Mouse (Mus musculus): ENCODE results near the gene St5.

St5 gene

DNA sequence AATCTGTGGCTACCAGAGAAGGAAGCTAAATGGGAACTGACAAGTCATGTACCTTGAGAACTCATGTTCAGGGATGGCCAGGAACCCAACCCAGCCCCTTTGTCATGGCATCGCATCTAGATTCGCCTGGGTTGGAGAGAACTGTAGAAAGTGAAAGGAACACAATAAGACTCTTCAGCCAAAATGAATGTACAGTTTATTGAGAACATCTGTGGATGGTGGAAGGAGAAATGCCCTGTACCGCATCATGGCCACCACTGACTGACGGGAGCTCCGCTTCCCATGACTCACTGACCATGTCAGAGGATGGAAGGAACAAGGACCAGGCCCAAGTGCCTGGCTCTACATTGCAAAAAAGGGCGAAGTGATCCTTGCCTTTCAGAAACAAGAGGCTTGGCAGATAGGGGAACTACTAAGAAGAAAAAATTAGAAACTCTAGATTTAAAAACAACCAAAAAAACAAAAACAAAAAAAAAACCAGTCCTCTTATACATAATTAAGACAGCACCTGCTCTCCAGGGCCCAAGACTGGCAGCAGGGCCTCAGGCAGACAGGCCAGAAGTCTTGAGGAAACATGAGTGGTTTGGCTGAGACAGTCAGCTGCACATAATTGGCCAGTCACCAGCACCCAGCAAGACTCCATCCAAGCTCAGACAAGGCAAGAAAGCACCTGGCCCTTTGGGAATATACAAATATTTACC lies 179.5 kb downstream of the St5 start:
- DNase-seq, result peak; percentile 46

DNA sequence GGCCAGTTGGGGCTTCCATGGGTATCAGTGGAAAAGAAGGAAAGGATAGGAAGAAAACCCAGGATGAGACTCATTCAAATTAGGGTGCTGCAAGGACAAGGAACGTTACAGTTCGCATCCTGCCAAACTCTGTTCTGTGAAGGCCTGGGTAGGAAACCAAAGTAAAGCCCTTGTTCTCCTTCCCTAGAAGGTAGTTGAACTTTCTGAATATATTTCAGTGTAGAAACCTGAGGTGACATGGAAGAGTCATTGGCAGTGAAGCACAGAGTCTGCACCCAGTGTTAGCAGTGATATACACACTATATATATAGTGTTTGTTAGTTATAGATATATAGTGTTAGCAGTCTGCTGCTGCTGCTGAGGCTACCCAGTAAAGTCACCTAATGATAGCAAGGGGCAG lies 180.1 kb downstream of the St5 start:
- DNase-seq, result no peak

DNA sequence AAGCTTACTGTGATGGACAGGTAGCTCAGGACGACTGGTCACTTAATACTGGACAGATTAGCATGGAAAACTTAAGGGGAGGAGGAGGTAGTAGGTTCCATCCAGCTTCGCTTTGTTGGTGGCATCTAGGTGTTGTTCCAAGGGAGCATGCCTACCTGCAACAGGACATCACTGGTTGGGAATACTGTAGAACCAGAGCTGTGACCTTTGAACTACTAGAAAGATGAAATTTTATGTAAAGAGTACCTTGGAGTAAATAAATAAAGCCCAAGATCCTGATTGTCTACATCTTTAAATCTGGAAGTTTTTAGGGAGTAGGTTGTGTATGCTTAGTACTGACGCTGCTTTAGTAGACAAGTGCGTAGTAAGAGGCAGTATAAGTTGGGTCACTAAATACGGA lies 181.3 kb downstream of the St5 start:
- no peak for DNase-seq

DNA sequence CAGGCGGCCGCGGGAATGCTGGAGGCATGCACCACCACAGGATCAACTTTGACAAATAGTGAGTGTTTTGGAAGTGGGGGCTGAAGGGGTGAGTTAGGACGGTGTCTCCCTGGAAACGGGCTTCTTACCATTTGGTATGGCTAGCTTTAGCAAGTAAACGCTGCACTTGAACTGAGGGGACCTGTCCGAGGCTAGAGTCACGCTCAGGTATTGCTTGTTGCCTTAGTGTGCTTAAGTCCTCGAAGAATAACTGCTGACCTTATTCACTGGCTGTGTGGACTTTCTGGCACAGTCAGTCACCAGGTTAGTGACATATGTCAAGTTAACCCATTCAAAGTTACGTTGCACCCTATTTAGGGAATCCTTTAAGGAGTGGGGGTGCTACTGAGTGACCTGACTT lies 183.5 kb downstream of the St5 start:
- no peak for DNase-seq

DNA sequence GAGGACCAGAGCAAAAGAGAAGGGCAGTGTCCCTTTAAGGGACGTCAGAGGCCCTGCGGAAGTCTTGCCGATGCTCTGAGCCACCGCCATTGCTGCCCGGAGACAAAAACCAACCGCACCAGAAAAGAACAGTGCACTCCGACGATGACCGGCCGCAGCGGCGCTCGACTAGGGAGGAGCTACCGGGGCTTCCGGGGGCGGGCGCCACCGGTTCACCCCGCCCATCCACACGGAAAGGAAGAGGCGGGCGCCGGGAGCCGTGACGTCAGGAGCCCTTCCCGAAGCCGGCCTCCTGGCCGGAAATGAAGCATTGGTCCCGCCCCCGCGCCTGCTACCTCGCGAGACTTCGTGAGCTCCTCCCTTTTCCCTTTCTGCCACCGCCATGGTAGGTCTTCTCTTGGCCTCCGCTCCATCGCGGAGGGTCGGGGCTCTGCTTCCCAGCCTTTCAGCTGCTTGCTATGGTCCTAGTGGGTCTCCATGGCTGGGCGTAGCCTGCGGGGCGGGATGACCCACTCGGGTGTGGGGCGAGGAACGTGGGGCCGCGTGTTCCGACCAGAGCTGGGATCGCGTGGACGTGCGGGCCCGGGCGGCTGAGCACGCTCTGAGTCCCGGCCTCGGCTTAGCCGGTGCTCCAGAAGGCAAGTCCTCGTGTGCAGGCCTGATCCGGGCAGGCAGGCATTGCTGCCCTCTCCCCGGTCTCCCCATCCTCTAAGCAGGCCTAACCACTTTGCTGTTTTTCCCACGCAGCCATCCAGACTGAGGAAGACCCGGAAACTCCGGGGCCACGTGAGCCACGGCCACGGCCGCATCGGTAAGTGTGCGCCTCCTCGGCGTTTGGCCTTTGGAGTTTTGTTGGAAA lies 184.3 kb downstream of the St5 start, which contains the start of gene Rpl27a:
Gene Rpl27a (plus strand): TSS at position 310 of the 859 bp plus-strand sequence.
- peak; percentile 99 for DNase-seq

DNA sequence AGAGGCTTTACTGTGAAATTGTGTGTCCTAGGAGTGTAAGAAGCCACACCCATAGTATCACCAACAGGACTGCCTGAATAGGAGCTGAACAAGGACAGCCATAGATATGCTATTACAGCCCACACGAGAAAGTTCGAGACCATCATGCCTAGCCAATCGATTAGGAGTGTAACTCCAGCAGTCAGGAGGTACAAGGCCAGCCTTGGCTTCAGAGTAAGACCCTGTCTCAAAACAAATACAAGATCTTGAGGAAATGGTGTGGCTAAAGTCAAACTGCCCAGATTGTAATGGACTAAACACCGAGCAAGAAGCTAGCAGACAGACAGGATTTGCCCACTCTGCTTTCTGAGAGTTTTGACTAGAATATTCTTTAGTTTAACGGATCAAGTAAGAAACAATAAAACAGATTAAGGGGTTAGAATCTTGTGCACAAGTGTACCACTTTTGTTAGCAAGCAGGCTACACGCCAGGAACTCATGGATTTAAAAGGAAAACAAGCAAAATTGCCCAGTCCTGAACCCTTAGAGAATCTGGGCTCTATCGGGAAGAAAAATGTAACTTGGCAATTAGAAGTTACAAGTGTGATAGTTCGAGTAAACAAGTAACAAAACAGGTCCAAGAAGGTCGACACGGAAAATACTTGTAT lies 185.2 kb downstream of the St5 start:
- DNase-seq, result no peak

DNA sequence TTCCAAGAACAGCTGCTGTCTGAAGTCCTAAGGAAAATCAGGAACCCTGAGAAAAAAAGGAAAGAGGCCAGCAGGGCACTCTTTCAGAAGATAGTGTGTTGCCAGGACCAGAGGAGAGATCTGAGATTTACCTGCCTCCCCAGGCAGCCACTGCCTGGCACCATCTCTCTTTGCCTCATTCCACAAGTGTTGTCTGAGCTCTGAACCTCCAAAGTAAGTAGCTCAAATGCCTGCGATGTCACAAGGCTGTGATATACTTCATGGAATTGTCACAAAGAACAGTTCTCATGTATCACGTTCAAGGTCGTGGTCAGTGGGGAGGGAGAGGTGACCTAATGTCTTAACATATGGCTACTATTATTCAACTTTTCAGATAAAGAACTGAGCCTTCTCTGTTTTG lies 186.9 kb downstream of the St5 start:
- DNase-seq, result no peak

DNA sequence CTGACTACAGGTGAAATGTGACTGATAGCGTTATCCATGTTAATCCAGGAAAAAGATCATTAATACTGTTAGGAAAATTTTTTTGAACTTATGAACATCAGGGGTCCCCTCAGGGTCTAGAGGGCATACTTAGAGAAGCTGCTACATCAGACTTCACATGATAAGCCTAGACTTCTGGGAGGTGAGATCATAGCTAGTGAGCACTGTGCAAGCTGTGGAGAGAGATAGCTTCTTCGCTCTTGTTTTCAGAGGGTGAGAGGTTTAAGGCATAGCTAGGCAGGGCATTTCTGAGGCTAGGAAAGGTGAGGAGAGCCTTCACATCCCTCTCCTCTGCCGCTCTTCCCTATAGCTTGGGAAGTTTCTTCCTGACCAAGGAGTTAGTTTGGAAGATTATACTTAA lies 191.6 kb downstream of the St5 start:
- DNase-seq, result no peak

DNA sequence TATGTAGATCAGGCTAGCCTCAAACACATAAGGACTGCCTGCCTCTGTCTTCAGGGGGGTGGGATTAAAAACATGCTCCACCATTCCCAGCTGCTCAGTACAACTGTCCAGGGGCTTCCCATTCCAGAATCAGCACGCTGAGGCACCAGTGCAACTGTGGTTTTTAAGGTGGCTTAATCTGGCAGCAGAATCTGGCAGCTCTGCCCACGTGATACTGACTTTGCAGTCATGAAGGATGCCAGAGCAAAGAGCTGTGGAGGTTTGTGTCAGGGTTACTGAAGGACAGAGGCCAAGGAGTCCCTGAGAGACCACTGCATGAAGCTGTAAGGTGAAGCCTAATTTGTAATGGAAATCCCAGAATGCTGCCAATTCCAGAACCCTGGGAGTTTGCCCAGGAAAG lies 192.6 kb downstream of the St5 start:
- DNase-seq, result no peak

- no peak for DNase-seq
Observed at GRCm38 (mm10) chr7:109508034-109508433, 195.4 kb downstream of the St5 start, which contains the start of gene Trim66. TSS of gene Trim66 (minus strand) at chr7:109508134.

DNA sequence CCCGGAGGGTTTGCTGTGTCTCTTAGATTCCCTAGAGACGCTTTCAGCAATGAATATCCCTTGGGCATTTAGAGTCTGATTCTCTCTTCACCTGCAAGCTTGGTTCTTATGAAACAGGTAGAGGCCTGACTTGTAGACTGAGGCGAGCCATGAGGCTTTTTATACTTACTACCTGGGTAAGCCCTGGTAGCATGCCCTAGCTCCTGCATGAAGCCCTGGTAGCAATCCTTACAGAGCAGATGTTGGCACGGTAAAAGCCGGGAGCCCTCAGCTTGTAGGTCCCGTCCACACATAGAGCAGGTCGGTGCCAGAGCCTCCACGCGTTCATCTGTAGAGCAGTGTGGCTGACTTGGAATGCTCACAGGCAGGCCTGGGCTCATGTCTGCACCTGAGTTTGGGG lies 195.8 kb downstream of the St5 start:
- DNase-seq, result no peak

DNA sequence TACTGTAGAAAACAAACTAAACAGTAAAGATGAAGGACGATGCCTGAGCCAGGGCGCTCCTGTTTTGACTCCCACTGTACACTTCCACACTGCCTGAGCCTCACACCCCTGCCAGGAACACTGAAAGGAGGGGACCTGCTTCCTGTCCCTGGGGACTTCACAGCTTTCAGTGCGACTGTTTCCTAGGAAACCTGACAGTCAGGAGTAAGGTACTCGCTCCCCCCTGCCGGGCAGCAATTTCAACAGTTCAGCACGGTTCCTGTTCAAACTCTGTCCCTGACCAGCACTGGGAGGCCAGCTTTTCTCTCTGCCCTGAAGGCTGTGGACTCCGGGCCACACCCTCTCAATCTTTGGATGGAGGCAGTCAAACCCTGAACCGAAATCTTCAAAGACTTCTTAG lies 196.3 kb downstream of the St5 start:
- no peak for DNase-seq

GRCm38 (mm10) chr7:109497507-109497906 lies 205.9 kb downstream of the St5 start:
- DNase-seq, result no peak

- peak; percentile 79 for DNase-seq
Observed at GRCm38 (mm10) chr7:109493319-109494316, 209.8 kb downstream of the St5 start.

DNA sequence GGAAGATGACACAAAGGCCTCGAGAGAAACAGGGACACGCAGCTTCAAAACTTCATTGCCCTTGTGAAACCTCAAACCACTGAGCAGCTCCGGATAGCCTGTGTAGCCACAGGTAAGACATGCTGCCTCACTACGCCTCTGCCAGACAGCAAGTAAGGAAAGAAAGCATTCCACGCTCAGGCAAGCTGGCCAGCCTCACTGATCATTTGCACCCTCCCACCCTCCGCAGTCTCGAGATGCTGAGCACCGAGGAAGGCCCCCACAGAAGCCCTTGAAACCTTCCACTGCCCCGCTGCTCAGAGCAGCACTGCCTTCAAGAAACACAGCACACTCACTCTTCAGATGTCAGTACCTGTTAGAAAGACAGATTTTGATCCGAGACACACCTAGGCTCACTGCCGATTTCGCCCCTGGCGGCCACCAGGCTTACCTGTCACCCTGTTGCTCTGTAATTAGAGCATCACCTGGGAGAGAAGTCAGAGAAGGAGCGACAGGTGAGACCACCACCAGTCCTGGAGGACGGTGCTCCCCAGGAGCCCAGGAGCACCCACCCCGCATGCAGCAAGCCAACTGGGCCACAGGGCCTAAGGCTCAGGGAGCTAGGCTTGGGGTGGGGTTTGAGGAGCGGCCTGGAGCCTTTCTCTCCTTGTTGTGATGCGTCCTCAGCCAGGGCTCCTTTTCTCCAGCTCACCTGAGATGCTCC lies 210.6 kb downstream of the St5 start:
- peak; percentile 37 for DNase-seq

DNA sequence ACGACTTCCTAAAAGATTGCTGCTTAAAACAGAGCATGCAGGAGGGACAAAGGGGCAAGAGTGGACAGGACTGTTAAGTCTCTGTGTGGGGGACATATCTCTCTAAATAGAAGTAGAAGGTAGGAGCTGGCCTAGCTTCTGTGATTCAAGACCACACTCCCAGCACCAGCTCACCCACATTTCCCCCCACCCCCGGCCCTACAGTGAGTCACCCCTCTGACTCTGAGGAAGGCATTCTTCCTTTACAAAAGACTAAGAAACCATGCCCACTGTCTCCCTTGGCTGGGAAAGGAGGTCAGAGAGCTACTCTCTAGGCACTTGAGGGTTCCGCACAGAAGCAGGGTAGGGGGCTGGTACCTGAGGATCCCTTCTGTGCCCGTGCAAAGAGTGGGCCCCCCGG lies 219.2 kb downstream of the St5 start:
- DNase-seq, result no peak

DNA sequence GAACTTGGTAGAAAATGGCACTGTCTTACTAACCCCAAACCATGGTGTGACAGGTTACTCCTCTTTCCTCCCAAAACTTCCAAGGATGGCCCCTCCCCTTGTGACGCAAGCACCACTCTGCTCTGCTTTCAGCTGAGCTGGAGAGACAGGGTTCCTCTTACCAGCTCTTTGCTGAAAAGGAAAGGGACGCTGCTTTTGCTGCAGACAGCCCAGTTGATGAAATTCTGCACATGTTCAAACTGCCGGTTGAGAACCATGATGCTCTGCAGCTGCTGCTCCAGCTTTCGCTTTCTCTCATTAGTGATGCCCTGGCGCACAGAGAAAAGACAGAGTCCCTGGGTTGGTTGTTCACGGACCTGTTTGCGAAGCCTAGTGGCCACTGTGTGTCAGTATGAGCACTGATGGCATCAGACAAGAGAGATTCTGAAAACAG lies 222.6 kb downstream of the St5 start:
- no peak for DNase-seq

DNA sequence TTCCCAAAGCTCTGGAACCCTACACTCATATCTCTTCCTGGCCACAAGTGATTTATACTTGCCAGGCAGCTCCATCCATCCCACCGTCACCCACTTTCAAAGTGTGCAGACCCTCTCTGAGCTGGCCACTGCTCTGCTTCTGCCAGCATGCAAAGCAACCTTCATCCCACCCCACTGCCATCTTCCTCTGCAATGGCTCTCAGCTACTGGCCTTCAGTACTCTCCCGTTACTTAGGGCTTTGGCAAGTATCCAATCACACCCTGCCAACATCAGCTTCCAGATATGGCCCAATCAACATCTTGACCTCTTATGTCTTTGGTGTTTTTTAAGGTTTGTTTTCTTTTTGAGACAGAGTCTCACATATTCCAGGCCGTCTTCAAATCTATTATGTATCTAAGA lies 225.5 kb downstream of the St5 start:
- no peak for DNase-seq

Measured in cerebellum, adult 9-11 months (tissue).